Mouse (Mus musculus) brown adipose tissue, adult 24 weeks (tissue): ENCODE measurements around the gene Arhgap31. TPM values are rescaled to one million over a fixed set of nuclear protein-coding genes. Genes with fewer than 3 reads are reported as not detected.

Source experiments
- H3K27ac ChIP-seq: fragments of 200-500 bp; replicated peaks from 2 replicates; pipeline ENCODE4 v1.5.1; 2012; ENCODE audit warnings: low read depth, mild to moderate bottlenecking, low read length
- H3K4me1 ChIP-seq: fragments of 200-500 bp; 2 replicates; pipeline ENCODE4 v1.6.1; 2012; ENCODE audit warnings: low read length, mixed read lengths; ENCODE audit not compliant: control insufficient read depth, insufficient read depth, insufficient read length
- H3K4me3 ChIP-seq: fragments of 200-500 bp; 2 replicates; pipeline ENCODE4 v1.5.1; 2012; ENCODE audit warnings: low read depth, mild to moderate bottlenecking, low read length, moderate library complexity; ENCODE audit not compliant: insufficient read depth
- polyA plus RNA-seq: library from polyadenylated mRNA; stranded (reverse); fragments of >200 nt; gene quantifications from 2 replicates; pipeline ENCODE4 v1.2.4, GENCODE M21; 2012; ENCODE audit not compliant: missing spikeins, insufficient read depth, insufficient read length

Gene Arhgap31
- polyA plus RNA-seq, 1 experiment: 7.5 TPM

- Histone ChIP-seq H3K4me1 (no peaks in the 10 kb centered on the region), H3K4me3 (no peak overlapping the region), H3K27ac (no peak overlapping the region)
These were observed 117.0 kb downstream of the Arhgap31 start for GRCm38 (mm10) chr16:38596099-38596498.

GRCm38 (mm10) chr16:38594435-38594834, 118.6 kb downstream of the Arhgap31 start:
- Histone ChIP-seq H3K27ac (no peak overlapping the region), H3K4me1 (no peaks in the 10 kb centered on the region), H3K4me3 (no peak overlapping the region)

GRCm38 (mm10) chr16:38592946-38593345, 120.1 kb downstream of the Arhgap31 start:
- H3K4me1 ChIP-seq: no peaks in the 10 kb centered on the region
- H3K4me3 ChIP-seq: no peak overlapping the region
- H3K27ac ChIP-seq: peak overlapping the region; percentile 23; the same call in 1 of the 2 replicates

- no peak overlapping the region for H3K4me3 ChIP-seq
- H3K4me1 ChIP-seq: peaks cover under 1% of the 10 kb centered on the region; the same call in 1 of the 2 replicates
- peak overlapping the region; percentile 48 for H3K27ac ChIP-seq
These were observed 120.9 kb downstream of the Arhgap31 start for GRCm38 (mm10) chr16:38592026-38592678.

- Histone ChIP-seq H3K4me1 (peaks cover 2% of the 10 kb centered on the region; the same call in 1 of the 2 replicates), H3K4me3 (no peak overlapping the region), H3K27ac (peak overlapping the region; percentile 59)
These were observed 121.6 kb downstream of the Arhgap31 start for GRCm38 (mm10) chr16:38591506-38591905.

- no peak overlapping the region for H3K4me3 ChIP-seq
- H3K27ac ChIP-seq: no peak overlapping the region
- peaks cover 2% of the 10 kb centered on the region; the same call in 1 of the 2 replicates for H3K4me1 ChIP-seq
These were observed 125.5 kb downstream of the Arhgap31 start for GRCm38 (mm10) chr16:38587572-38587971.

- Histone ChIP-seq H3K4me3 (no peak overlapping the region), H3K27ac (no peak overlapping the region), H3K4me1 (peaks cover 2% of the 10 kb centered on the region; the same call in 1 of the 2 replicates)
These were observed 125.9 kb downstream of the Arhgap31 start for GRCm38 (mm10) chr16:38587163-38587562.

GRCm38 (mm10) chr16:38585186-38585585, 127.9 kb downstream of the Arhgap31 start:
- Histone ChIP-seq H3K4me3 (no peak overlapping the region), H3K4me1 (peaks cover 2% of the 10 kb centered on the region; the same call in 1 of the 2 replicates), H3K27ac (no peak overlapping the region)

GRCm38 (mm10) chr16:38584761-38585160, 128.3 kb downstream of the Arhgap31 start:
- Histone ChIP-seq H3K4me1 (peaks cover 2% of the 10 kb centered on the region; the same call in 1 of the 2 replicates), H3K4me3 (no peak overlapping the region), H3K27ac (no peak overlapping the region)

GRCm38 (mm10) chr16:38571481-38571880, 141.6 kb downstream of the Arhgap31 start:
- H3K4me3 ChIP-seq: no peak overlapping the region
- no peaks in the 10 kb centered on the region for H3K4me1 ChIP-seq
- no peak overlapping the region for H3K27ac ChIP-seq

- Histone ChIP-seq H3K27ac (no peak overlapping the region), H3K4me3 (no peak overlapping the region), H3K4me1 (no peaks in the 10 kb centered on the region; the same call in 1 of the 2 replicates)
These were observed 144.9 kb downstream of the Arhgap31 start for GRCm38 (mm10) chr16:38568192-38568591.

- Histone ChIP-seq H3K4me1 (no peaks in the 10 kb centered on the region; the same call in 1 of the 2 replicates), H3K4me3 (peak overlapping the region; percentile 87), H3K27ac (no peak overlapping the region)
These were observed 149.6 kb downstream of the Arhgap31 start for GRCm38 (mm10) chr16:38563516-38563915.

GRCm38 (mm10) chr16:38562968-38563327, 150.1 kb downstream of the Arhgap31 start:
- Histone ChIP-seq H3K4me3 (peak overlapping the region; percentile 87), H3K27ac (peak overlapping the region; percentile 62), H3K4me1 (no peaks in the 10 kb centered on the region; the same call in 1 of the 2 replicates)

- no peaks in the 10 kb centered on the region; the same call in 1 of the 2 replicates for H3K4me1 ChIP-seq
- peak overlapping the region; percentile 91 for H3K27ac ChIP-seq
- peak overlapping the region; percentile 87 for H3K4me3 ChIP-seq
These were observed 150.7 kb downstream of the Arhgap31 start for GRCm38 (mm10) chr16:38562131-38562967.

GRCm38 (mm10) chr16:38558221-38558748, 154.8 kb downstream of the Arhgap31 start, which contains the start of gene Tmem39a:
Gene Tmem39a, plus strand, starts transcription at chr16:38558698.
- Histone ChIP-seq H3K27ac (no peak within 1 kb of the TSS), H3K4me1 (no peaks in the 10 kb centered on the region), H3K4me3 (no peak within 1 kb of the TSS)
